Mouse (Mus musculus): ENCODE data around the gene Pakap.

The Pakap gene

GRCm38 (mm10) chr4:57625306-57625705, 57.3 kb downstream of the Pakap start:
- DNase-seq (ENCODE audit: low spot score in 2 of 2) = no peak

DNA sequence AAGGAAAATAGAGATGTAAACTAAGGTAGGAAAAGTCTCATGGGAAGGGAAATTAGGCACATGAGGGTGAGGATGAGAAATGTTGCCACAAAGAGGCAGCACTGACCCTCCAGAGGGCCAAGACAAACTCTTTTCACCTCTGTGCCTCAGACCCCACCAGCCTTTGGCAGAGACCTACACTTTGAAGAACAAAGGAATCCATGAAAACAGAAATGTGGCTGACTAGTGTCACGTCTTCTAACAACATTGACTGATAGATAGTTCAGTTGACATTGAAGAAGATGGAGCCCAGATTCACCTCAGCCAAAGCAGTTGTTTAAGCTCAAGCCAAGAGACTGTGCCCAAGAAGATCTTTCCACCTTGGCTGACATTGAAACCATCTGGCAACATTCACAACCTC, 57.8 kb downstream of the Pakap start:
- no peak for DNase-seq (ENCODE audit: low spot score in 2 of 2)

GRCm38 (mm10) chr4:57626921-57627320, 58.9 kb downstream of the Pakap start:
- peak in 1 of 2 experiments; percentile 11 for DNase-seq (ENCODE audit: low spot score in 2 of 2)

DNA sequence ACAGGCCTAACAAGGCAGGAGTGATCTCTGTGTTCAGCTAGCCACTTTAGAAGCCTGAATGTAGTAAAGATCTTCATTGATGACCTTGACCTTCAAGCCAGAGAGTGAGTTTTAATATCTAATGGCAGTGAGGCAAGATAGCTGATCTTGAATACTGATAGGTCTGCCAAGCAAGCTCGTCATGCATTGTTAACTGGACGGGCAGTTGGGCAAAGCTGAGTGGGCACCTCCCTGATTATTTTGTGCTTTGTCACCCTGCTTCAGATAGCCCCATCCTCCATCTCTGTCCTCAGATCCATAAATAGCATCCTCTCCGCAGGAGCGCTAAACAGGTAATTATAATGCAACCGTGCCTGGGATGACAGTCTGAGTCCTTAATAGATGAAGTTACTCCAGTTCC, 64.4 kb downstream of the Pakap start:
- DNase-seq (ENCODE audit: low spot score in 2 of 2) = peak in 1 of 2 experiments; percentile 12

DNA sequence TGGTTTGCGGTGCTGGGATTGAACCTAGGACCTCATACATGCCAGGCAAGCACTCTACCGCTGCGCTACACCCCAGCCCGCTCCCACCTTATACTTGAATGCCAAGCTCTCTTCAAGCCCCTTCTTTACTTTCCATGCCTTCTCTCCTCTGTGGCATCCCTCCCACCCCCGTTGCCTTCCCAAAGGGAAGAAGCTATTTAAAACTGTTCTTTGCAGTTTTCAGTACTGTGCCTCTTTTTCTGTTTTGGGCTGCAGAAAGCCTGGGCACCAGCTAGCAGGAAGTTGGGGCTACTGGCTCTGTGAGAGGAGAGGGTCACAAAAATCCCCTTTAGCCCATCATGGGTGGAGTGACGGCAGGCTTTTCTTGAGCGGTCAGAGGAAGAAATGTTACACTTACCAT, 65.1 kb downstream of the Pakap start:
- peak in 1 of 2 experiments; percentile 41 for DNase-seq (ENCODE audit: low spot score in 2 of 2)

- DNase-seq (ENCODE audit: low spot score in 2 of 2) = no peak
These were observed 67.0 kb downstream of the Pakap start for GRCm38 (mm10) chr4:57634956-57635355.

DNA sequence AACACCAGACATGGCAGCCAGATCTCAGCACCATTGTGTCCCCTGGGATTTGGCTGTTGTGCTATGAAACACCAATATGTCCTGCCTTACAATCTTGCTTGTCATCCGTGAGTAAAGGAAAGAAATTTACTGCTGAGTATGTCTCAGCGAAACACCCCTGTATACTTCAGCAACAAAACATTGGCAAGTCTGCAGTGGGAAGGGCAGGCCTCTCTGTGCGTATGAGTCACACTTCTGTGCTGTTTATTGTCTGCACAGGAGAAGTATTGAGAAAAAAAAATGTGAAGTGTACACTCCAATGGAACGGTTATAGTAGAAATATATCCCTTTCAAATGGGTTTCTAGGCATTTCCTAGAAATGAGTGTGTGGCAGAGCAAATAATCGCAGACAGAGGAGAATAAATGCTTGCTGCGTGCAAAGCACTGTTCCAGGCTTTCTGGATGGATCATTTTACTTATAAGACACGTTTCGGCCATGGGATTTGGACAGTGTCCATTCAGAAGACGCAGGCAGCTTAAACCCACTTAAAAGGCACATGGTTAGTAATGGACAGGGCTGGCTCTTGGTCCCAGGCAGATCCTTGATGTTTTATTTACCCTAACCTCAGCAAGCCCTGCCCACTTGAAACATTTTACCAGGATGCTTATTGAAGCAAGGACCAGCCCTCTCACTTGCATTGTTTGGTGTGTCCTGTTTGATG, 69.0 kb downstream of the Pakap start:
- peak in 1 of 2 experiments; percentile 24 for DNase-seq (ENCODE audit: low spot score in 2 of 2)

DNA sequence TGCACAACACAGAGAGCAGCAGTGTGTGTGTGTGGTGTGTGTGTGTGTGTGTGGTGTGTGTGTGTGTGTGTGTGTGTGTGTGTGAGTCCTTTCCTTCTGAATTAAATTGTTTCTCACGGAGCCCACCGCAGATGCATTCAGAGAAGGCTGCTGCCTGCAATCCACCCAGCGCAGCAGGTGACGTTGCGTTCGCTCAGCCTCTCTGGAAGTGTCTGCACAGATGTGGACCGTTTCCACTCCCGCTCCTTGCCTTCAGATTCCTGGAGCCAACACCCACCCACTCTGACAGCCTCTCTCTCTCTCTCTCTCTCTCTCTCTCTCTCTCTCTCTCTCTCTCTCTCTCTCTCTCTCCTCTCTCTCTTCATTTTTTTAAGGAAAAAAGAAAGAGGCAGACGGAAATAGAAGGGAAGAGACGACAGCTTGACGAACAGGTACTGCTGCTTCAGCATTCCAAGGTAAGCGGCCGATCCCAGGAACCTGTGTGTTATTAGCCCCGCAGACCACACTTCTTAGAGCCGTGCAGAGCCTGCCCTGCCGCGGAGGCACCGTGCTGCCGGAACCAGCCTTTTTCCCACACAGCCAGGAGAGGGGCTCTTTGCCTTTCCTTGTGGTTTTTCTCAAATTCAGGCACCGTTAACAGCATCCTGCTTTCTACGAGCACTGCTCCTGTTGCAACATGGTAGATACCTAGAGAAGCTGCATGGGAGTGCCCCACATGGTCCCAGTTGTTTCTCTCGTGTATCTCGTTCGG, 69.8 kb downstream of the Pakap start:
- peak; percentile 85 to 90 for DNase-seq (ENCODE audit: low spot score in 2 of 2)

- peak in 1 of 2 experiments; percentile 24 for DNase-seq (ENCODE audit: low spot score in 2 of 2)
These were observed 71.0 kb downstream of the Pakap start for GRCm38 (mm10) chr4:57638941-57639340.

DNA sequence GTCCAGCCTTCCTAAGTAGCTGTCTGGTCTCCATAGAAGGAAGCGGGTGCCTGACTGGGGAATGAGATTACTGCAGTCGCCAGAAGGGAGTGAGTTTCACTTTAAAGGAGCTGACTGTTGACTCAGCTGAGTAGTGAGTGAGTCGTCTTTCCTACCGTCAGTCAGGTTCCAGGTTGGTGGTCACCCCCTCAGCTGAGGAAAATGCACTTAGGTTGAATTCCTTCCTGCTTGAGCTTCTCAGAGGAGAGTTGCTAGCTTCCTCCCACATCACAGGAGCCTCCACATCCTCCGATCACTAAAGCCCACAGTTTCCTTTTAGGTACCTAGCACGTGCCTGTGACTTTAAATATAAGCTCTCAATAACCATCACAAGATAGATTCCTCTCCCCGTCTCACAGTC, 72.2 kb downstream of the Pakap start:
- peak in 1 of 2 experiments; percentile 22 for DNase-seq (ENCODE audit: low spot score in 2 of 2)

GRCm38 (mm10) chr4:57640971-57641370, 73.0 kb downstream of the Pakap start:
- DNase-seq (ENCODE audit: low spot score in 2 of 2) = no peak

GRCm38 (mm10) chr4:57650994-57651393, 83.0 kb downstream of the Pakap start:
- peak in 1 of 2 experiments; percentile 19 for DNase-seq (ENCODE audit: low spot score in 2 of 2)

DNA sequence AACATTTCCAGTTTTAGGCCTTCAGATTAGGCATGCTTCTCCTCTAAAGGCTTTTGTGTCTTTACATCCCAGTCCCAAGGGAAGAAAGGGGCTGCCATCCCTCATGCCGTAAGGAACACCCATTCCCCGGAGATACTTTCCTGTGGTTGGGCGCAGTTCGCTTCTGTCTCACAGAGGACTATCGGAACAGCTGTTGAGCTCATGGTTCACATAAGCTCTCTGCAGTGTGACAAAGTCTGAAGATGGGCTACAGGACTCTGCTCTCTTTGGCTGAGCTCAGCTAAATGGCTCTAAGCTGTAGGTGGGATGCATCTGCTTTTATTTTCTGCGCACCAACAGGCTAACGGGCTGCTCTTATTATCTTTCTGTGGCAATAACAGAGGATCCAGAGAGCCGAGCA, 83.6 kb downstream of the Pakap start:
- no peak for DNase-seq (ENCODE audit: low spot score in 2 of 2)

- DNase-seq (ENCODE audit: low spot score in 2 of 2) = peak in 1 of 2 experiments; percentile 14
These were observed 84.4 kb downstream of the Pakap start for GRCm38 (mm10) chr4:57652185-57652904.

DNA sequence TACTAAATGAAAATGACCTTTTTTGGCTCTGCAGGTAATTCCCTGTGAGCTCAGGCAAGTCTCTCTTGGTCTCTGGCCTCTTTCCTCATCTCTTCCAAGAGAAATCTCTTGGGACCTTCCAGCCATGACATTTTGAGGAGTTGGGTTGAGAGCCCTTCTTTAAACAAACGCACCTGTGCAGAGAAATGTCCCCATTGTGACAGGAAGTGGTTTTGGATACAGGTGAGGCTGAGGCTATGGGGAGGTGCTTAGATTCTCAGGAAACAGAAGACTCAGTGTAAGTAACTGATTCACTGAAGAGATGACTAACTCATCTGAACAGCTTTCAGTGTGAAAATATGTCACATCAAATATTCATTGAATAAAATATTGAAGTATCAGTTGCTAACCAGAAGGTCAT, 88.0 kb downstream of the Pakap start:
- no peak for DNase-seq (ENCODE audit: low spot score in 2 of 2)

GRCm38 (mm10) chr4:57656388-57656787, 88.4 kb downstream of the Pakap start:
- peak in 1 of 2 experiments; percentile 39 for DNase-seq (ENCODE audit: low spot score in 2 of 2)

GRCm38 (mm10) chr4:57656861-57657260, 88.9 kb downstream of the Pakap start:
- DNase-seq (ENCODE audit: low spot score in 2 of 2) = no peak

GRCm38 (mm10) chr4:57660470-57660869, 92.5 kb downstream of the Pakap start:
- DNase-seq (ENCODE audit: low spot score in 2 of 2) = no peak

- no peak for DNase-seq (ENCODE audit: low spot score in 2 of 2)
These were observed 98.1 kb downstream of the Pakap start for GRCm38 (mm10) chr4:57666101-57666500.

DNA sequence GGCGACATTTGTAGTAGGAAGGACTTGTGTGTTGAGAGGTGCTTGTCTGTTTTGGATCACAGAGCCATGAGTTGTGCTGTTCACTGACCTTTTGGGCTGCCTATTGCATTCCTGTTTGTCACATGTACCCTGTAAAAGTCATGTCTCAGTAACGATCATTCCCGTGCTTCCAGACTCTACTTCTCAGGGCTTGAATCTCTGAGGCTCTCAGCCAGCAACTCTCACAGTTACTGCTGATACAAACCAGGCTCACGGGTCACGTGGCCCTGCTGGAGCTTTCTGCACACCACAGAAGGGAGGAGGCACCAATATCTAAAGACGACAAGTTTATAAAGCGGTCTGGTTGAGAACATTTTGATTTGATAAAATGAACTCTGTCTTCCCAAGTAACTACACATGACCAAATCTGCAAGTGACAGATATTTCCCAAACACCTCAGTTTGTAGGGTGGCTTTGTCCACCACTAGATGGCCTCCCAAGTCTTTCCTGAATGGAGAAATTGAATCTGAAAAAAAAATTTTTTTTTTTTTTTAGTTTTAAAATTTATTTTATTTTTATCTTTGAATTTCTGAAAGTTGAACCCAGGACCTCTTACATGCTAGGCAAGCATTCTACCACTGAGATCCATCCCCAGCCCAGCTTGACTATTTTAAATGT, 103.0 kb downstream of the Pakap start:
- peak in 1 of 2 experiments; percentile 42 for DNase-seq (ENCODE audit: low spot score in 2 of 2)

DNA sequence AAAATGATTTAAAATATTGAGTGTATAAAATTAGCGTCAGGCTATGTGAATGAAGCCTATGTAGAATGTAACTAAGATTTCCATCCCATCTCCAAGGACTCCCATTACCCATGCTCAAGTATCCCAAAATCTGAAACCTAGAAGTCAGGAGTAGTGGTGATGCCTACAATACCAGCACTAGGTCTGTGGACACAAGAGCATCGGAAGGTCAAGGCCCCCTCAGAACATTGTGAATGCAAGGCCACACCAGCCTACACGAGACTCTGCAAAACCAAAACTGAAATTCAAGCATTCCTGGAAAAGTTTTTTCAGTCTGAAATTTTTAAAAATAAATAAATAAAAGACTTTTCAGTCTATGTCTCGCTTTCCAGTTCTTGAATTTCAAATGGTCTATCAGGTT, 104.6 kb downstream of the Pakap start:
- DNase-seq (ENCODE audit: low spot score in 2 of 2) = no peak
